Comparison of ENCODE assay signal across 8 mouse cellular contexts in genomic region chr5:110176362-110177020, GRCm38 (mm10). TPM values are rescaled to one million over a fixed set of nuclear protein-coding genes. Genes with fewer than 3 reads are reported as not detected.
A peak's percentile ranks its signal among the peaks of the same experiment; 100 is the strongest.
DNase-seq lines count a peak whose midpoint lies in the region; ATAC-seq and TF ChIP-seq lines count a peak whose summit lies in the region.

Gene Golga3, plus strand, starts transcription at chr5:110176701.

- H3K36me3 ChIP-seq in embryonic facial prominence, embryonic 14.5 days (ENCODE audit: control insufficient read depth, insufficient read depth, low read length): peaks cover 11% of the 10 kb centered on the region
- peaks cover 16% of the 10 kb centered on the region for H3K36me3 ChIP-seq in heart, adult 2 months (ENCODE audit: control insufficient read depth, insufficient read depth, low read length)
- peaks cover 11% of the 10 kb centered on the region for H3K36me3 ChIP-seq in limb, embryonic 13.5 days
- 0 out of 2 replicates have a peak, but pooled peaks cover 7% of the 10 kb centered on the region for H3K36me3 ChIP-seq in midbrain, embryonic 16.5 days (ENCODE audit: control insufficient read depth, insufficient read depth, low read length)

- DNase-seq in 3T3-L1 (ENCODE audit: low read depth, low spot score): peak; percentile 94
- DNase-seq in adrenal gland, postnatal 4 days (ENCODE audit: low spot score in 2 of 2): peak; percentile 81 to 83
- peak; percentile 97 for DNase-seq in embryonic facial prominence, embryonic 14.5 days (ENCODE audit: low spot score)
- DNase-seq in heart, adult 2 months: peak; percentile 91 to 95
- peak; percentile 95 for DNase-seq in kidney, adult 8-10 months
- peak; percentile 88 to 96 for DNase-seq in spleen, postnatal 10 days (ENCODE audit: low spot score in 2 of 2)

- H3K4me1 ChIP-seq in embryonic facial prominence, embryonic 14.5 days (ENCODE audit: control insufficient read depth, insufficient read depth, low read length): peaks cover 7% of the 10 kb centered on the region
- H3K4me1 ChIP-seq in heart, adult 2 months (ENCODE audit: control insufficient read depth, insufficient read depth, low read length): peaks cover 4% of the 10 kb centered on the region
- peaks cover 14% of the 10 kb centered on the region for H3K4me1 ChIP-seq in limb, embryonic 13.5 days
- H3K4me1 ChIP-seq in midbrain, embryonic 16.5 days (ENCODE audit: control insufficient read depth, insufficient read depth, low read length): peaks cover 14% of the 10 kb centered on the region

- H3K27ac ChIP-seq in embryonic facial prominence, embryonic 14.5 days (replicated peaks; ENCODE audit: low read depth, low read length): peak within 1 kb of the TSS; percentile 81
- peak within 1 kb of the TSS; percentile 95 for H3K27ac ChIP-seq in heart, adult 2 months
- peak within 1 kb of the TSS; percentile 48; the same call in 1 of the 2 replicates for H3K27ac ChIP-seq in limb, embryonic 13.5 days
- peak within 1 kb of the TSS; percentile 85 for H3K27ac ChIP-seq in midbrain, embryonic 16.5 days (ENCODE audit: low read length)

- TF ChIP-seq EP300 in heart, adult 2 months (IDR thresholded peaks at IDR 0.05; ENCODE audit: insufficient read depth, low read depth, low read length): peak; percentile 75; the same call in 1 of the 2 replicates

- peak; percentile 98 for ATAC-seq in embryonic facial prominence, embryonic 14.5 days (ENCODE audit: low read depth)
- peak; percentile 98 for ATAC-seq in limb, embryonic 13.5 days (ENCODE audit: low FRiP score, low read depth)
- ATAC-seq in midbrain, embryonic 16.5 days: peak; percentile 98

- H3K79me2 ChIP-seq in heart, adult 2 months (replicated peaks; ENCODE audit: control insufficient read depth, insufficient read depth, low read length): peaks cover 5% of the 10 kb centered on the region; the same call in 1 of the 2 replicates

- no peaks in the 10 kb centered on the region for H3K9me3 ChIP-seq in embryonic facial prominence, embryonic 14.5 days (ENCODE audit: control insufficient read depth, low read length)
- H3K9me3 ChIP-seq in limb, embryonic 13.5 days: no peaks in the 10 kb centered on the region
- H3K9me3 ChIP-seq in midbrain, embryonic 16.5 days (replicated peaks; ENCODE audit: control insufficient read depth, low read length, poor library complexity, severe bottlenecking): no peaks in the 10 kb centered on the region

- peak within 1 kb of the TSS; percentile 91 for H3K9ac ChIP-seq in embryonic facial prominence, embryonic 14.5 days (ENCODE audit: low read depth, low read length)
- H3K9ac ChIP-seq in heart, adult 2 months (ENCODE audit: low read depth, low read length): peak within 1 kb of the TSS; percentile 83
- peak within 1 kb of the TSS; percentile 94 for H3K9ac ChIP-seq in limb, embryonic 13.5 days
- peak within 1 kb of the TSS; percentile 85 for H3K9ac ChIP-seq in midbrain, embryonic 16.5 days (ENCODE audit: low read depth, low read length)

- intact Hi-C loops in heart, adult 2 months (cut with DNase I): loop anchor here (2.0 kb wide), 2 partner anchors 42 to 70 kb away; partner anchors contain the start of gene Chfr

- WGBS in embryonic facial prominence, embryonic 14.5 days: 1% methylated on average over 41 of the region's 41 CpGs
- under 1% methylated on average over 41 of the region's 41 CpGs for WGBS in heart, adult 2 months
- 0% methylated on average over 41 of the region's 41 CpGs for WGBS in limb, embryonic 13.5 days
- WGBS in midbrain, embryonic 16.5 days: under 1% methylated on average over 41 of the region's 41 CpGs

- H3K4me2 ChIP-seq in embryonic facial prominence, embryonic 14.5 days (ENCODE audit: low read depth, low read length): peak within 1 kb of the TSS; percentile 73
- H3K4me2 ChIP-seq in limb, embryonic 13.5 days (replicated peaks): peak within 1 kb of the TSS; percentile 77
- H3K4me2 ChIP-seq in midbrain, embryonic 16.5 days (ENCODE audit: low read length): peak within 1 kb of the TSS; percentile 95

- peak within 1 kb of the TSS; percentile 88 for H3K4me3 ChIP-seq in embryonic facial prominence, embryonic 14.5 days (ENCODE audit: low read depth, low read length)
- peak within 1 kb of the TSS; percentile 68 for H3K4me3 ChIP-seq in heart, adult 2 months
- H3K4me3 ChIP-seq in limb, embryonic 13.5 days: peak within 1 kb of the TSS; percentile 94
- H3K4me3 ChIP-seq in midbrain, embryonic 16.5 days (ENCODE audit: low read depth, low read length): peak within 1 kb of the TSS; percentile 96

- no peak for TF ChIP-seq CTCF in heart, adult 2 months (IDR thresholded peaks at IDR 0.05)

- H3K27me3 ChIP-seq in embryonic facial prominence, embryonic 14.5 days (replicated peaks; ENCODE audit: control insufficient read depth, insufficient read depth, low read length): no peaks in the 10 kb centered on the region
- no peaks in the 10 kb centered on the region for H3K27me3 ChIP-seq in heart, adult 2 months (ENCODE audit: control insufficient read depth, insufficient read depth, low read length)
- H3K27me3 ChIP-seq in limb, embryonic 13.5 days: no peaks in the 10 kb centered on the region
- no peaks in the 10 kb centered on the region for H3K27me3 ChIP-seq in midbrain, embryonic 16.5 days (ENCODE audit: control insufficient read depth, insufficient read depth, low read depth, low read length)

- TF ChIP-seq POLR2A in heart, adult 2 months (IDR thresholded peaks at IDR 0.05; ENCODE audit: insufficient read depth, low read depth, low read length): peak; percentile 82

RNA-seq across cellular contexts. Expression of gene Golga3, which starts in this region (rescaled TPM):
- total RNA-seq in adrenal gland, postnatal 4 days (2021): 10 to 100 TPM; 39.9 to 43.6 TPM
- polyA plus RNA-seq in embryonic facial prominence, embryonic 14.5 days (2014; fragmentation: Nextera tagmentation; extraction: Ambion mirVana): 30.1 and 31.5 TPM in 2 replicates
- 10 to 100 TPM; 47.2 to 53.6 TPM for total RNA-seq in heart, adult 2 months (2021)
- polyA plus RNA-seq in heart, adult 2 months (2012; rRNA removed): 9.8 and 18.8 TPM in 2 replicates
- polyA plus RNA-seq in limb, embryonic 13.5 days (2015; fragmentation: Nextera tagmentation; extraction: Ambion mirVana): 24.6 and 29.3 TPM in 2 replicates
- polyA plus RNA-seq in midbrain, embryonic 16.5 days (2015; fragmentation: Nextera tagmentation; extraction: Ambion mirVana): 24.7 and 25.7 TPM in 2 replicates

Comparison
In these comparisons a context has a peak if more than half of its experiments do, and no peak if none do; other contexts are left out.
1. Peak in every context shown above with its lines: DNase-seq, ATAC-seq, H3K4me3 ChIP-seq and H3K27ac ChIP-seq.